Mouse (Mus musculus) bone marrow, adult 2 months (tissue): ENCODE measurements at regions not wholly inside any gene's neighbourhood (a gene's known extent, or its start where the extent isn't known, plus 50 kb on each side); places are given as distances from the start of the nearest gene placed in this dataset.

Experiments used
- CTCF ChIP-seq: fragments of 200-500 bp; IDR thresholded peaks from 2 replicates; pipeline ENCODE4 v1.5.1; 2011; ENCODE audit warnings: low read length, control low read depth; ENCODE audit not compliant: control insufficient read depth, insufficient read depth
- POLR2A ChIP-seq: fragments of 200-500 bp; IDR thresholded peaks from 2 replicates; pipeline ENCODE4 v1.6.1; 2011; ENCODE audit warnings: low read depth, mild to moderate bottlenecking, control low read depth, low read length, borderline replicate concordance; ENCODE audit not compliant: control insufficient read depth

DNA sequence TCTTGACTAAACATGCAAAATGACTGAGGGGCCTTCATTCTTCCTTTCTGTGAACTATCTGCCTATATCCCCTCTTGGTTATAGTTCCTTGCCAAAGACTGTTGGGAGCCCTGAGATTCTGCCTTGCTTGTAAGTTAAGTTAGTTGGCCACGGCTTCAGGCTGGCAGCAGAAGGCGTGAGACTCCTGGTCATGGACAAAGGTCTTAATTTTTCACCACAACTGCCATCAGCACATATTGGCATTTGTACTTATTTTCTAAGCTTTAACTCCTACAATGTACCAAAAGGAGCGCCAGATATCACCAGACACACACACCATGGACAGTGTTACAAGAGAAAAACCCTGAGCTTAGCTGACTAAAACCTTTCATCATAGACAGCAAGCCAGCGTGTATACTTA is 56.7 kb upstream of the Abcd3 start:
- no peak for TF ChIP-seq CTCF
- TF ChIP-seq POLR2A = no peak
